Mouse (Mus musculus): ENCODE results near the gene Cdyl.

Gene Cdyl

DNA sequence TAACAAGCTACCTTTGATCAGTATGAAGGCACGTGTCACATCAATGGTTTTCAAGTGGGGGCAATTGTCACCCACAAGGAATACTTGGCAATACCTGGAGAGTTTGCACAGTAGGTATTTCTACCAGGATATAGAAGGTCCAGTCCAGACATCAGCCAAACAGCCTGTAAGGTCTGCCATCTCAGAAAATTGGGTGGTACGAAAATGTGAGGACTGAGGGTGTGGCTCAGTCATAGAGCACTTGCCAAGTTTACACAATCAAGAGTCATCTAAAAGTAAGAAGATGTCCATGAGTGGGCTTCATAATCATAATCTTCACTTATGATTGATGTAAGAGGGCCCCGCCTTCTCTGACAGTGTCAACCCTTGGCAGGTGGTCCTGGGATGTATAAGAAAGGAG, 29.9 kb downstream of the Cdyl start:
- DNase-seq (ENCODE audit: low spot score in 2 of 2) = no peak

DNA sequence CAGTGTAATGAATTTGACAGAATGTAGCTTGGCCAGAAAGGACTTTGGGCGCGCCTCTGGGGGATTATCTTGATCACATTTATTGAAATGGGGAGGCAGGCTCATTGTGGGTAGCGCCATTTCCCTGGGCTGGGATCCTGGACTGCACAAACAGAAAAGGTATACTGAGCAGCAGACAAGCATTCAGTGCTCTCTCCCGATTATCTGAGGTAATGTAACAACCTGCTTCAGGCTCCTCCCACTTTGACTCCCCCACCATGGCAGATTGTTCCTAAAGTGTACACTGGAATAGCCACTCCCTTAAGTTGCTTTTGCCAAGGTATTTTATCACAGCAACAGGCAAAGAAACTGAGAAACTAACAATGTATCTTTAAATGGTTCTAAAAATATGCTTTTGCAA, 58.0 kb downstream of the Cdyl start:
- no peak for DNase-seq (ENCODE audit: low spot score in 2 of 2)

DNA sequence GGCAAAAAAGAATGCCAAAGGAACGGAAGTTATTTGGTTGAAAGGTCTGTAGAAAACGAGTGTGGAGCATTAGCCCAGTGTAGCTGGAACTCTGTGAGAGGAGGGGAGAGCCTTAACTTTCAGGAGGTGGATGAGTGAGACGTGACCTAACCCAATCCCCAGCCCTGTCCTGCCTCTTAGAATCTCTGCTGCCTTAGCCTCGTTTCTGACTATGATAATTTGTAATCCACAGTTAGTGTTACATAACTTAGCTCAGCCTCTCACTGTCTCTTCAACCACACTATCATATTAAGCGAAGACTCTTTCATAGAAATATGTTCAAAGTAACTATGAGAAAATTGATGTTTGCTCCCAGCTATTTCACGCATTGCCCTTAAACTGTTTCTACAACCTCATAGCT, 59.9 kb downstream of the Cdyl start:
- DNase-seq (ENCODE audit: low spot score in 2 of 2) = no peak

DNA sequence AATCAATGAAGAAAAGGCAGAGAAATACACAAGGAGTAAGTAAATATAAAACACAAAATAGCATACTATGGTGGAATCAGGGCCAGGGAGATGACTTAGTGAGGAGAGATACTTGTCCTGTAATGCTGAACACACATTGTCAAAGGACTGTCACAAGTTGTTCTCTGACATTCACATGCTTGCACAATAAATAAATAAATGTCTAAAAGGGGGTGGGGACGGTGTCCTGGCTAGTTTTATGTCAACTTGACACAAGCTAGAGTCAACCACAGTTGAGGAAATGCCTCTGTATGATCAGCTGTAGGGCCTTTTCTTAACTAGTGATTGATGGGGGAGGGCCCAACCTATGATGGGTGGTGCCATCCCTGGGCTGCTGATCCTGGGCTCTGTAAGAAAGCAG, 63.4 kb downstream of the Cdyl start:
- DNase-seq (ENCODE audit: low spot score in 2 of 2) = no peak

DNA sequence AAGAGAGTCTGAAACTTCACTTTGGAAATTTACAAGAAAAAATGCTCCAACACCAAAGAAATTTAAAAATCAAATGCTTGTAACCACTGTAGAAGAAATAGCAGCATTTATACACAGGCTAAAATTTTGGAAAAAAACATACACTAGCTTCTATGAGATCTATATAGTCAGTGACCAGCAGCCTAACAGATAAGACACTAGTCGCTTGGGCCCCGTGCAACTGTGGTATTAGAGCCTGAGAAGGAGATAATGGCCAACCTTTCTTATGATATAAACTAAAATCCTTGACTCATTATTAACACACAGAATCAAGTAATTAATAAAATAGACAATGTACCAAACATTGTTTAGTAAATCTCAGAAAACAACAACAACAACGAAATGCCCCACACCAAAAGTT, 66.4 kb downstream of the Cdyl start:
- DNase-seq (ENCODE audit: low spot score in 2 of 2) = no peak

DNA sequence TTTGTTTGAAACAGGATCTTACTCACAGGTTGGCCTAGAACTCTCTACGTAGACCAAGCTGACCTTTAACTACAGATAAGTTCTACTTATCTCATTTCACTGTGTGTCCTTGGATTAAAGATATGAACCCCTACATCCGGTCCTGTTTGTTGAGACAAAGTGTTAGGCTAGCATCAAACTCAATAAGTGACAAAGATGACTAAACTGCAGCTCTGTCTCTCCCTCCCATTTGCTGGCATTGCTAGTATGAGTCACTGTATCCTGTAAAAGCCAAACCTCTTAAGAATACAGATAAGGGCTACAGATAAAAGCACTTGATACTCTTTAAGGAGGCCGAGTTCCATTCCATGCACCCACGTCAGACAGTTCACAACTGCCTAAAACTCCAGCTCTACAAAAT, 72.5 kb downstream of the Cdyl start:
- DNase-seq (ENCODE audit: low spot score in 2 of 2) = no peak

DNA sequence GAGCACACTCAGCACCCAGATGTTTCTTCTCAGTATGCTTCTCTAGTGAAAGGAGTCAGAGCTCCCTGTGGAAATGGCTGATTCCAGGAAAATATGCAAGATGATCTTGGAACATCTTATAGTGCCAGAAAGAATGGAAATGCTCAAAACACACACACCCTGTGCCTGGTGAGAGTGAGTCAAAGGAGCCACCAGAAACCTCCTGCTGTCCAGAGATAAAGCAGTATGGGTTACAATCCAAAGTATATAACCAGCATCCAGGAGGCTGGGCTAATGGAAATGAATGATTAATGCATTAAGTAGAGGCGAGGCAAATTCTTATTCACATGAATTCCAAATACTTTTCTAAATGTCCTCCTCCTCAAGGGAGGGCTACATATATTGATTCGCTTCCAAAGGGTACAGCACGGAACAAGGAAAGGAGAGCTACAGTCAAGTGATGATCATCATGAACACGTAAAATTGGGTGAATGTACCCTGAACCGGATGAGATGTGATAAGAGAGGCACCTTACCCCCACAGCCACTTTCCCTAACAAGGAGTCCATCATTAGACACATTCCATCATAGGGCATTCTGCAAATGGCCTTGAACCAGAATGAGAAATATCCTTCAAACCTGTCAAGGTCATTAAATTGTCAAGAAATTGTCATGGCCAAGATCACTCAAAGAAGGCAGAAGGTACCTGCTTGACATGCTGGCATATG, 73.4 kb downstream of the Cdyl start:
- no peak for DNase-seq (ENCODE audit: low spot score in 2 of 2)

DNA sequence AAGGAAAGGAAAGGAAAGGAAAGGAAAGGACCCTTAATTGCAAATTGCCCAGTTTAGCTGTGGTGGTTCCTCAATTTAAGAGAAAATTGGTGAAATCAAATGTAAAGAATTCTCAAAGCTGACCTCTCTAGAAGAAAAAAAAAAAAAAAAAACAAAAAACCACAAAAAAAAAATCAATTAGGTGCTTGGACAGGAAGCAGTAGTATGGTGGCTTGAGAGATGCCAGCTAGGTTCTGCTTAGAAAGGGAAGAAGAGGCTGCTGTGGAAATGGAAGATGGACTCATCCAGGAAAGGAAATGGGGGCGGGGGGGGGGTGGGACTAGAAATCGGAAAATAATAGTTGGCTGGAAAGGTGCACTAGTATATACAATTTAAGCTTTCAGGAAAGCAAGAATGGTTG, 77.9 kb downstream of the Cdyl start:
- no peak for DNase-seq (ENCODE audit: low spot score in 2 of 2)

DNA sequence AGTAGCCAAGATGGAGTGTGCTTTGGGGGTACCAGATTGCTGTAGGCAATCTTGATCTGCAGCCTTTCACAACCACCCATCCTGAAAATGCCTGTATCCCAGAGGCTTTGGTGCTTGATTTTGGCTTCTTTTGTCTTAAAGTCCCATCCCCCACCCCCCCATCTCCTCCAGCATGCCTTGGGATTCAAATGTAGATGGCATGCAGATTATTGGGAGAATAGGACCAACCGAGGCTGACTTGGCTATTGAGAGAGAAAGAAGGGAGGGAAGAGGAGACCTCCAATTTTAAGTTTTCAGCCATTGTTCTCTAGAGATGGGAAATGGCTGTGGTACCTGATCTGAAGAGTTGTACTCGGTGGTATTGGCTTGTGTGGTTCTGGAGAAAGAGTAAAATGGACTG, 78.6 kb downstream of the Cdyl start:
- no peak for DNase-seq (ENCODE audit: low spot score in 2 of 2)

DNA sequence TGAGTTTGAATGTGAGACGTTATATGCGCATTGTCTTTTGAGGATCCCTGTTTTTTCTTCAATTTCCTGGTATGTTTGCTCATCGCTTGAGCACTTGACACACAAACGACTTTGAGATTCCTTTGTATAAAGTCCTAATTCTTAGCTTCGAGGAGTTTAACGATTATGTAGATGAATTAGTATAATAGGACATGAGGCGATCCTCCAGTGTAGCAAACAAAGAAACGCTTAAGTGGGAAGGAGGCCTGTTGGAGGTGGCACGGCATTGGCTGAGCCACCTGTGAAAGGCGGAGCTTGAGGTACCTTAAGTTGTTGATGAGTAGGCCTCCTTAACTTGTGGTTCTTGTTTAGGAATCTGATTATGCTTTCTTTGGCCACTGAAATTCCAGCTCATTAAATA, 79.8 kb downstream of the Cdyl start:
- DNase-seq (ENCODE audit: low spot score in 2 of 2) = no peak

DNA sequence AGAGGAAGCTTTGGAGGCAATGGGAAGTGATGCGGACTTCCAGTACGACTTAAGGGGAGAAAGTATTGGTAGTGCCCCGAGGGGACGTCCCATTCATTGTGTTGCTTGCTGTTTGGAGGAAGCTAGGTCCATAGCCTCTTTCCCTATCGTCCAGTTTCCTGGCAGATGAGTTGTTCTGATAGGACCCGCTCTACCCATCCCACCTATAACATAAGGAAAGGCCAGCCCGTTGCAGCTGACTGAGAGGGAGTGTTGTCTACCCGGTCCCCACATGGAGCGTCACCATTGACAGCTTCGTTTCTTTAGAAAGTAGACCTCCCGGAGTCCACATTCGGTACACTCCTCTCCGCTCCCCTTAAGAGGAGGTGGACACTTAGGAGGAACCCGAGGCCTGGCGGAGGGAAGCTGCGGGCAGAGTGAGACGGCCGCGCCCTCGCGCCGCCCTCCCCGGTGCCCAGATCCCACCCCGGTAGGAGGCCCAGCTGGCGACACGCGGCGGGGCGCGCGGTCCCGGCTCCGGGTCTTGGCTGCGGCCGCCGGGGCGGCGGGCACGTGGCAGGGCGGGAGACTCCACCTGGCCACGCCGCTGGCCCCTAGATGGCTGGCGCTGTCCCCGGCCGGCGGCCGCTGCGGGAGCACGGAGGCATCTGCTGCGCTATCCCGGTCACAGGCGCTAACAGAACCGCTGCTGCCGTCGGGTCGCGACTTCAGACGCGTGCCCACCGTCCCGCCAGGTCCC, 80.8 kb downstream of the Cdyl start:
- DNase-seq (ENCODE audit: low spot score in 2 of 2) = peak in 1 of 2 experiments; percentile 49

DNA sequence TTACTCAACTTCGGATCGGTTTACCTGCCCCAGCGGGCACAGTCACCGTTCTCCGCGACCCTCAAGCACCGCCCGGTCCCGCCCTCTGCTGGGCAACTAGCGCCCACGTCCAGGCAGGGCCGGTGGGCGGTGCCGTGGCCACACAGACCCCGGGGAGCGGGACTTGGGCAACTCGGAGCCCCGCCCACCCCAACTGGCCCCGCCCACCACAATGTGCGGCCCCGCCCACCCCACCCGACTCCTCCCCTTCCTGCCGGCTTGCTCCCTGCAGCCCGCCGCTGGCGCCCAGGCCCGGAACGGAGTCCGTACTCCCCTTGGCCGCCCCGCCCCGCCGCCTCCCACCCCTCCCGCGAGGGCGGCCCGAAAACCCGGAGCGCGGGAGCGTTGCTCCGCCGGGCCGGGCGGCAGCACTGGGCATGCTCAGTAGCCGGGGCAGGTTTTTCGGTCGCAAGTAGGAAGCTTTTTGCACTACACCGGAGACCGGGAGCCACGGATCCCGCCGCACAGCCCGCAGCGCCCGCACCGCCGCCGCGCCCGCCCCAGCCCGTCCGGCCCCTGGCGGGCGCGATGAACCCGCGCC, 81.5 kb downstream of the Cdyl start:
- peak; percentile 90 for DNase-seq (ENCODE audit: low spot score in 2 of 2)

DNA sequence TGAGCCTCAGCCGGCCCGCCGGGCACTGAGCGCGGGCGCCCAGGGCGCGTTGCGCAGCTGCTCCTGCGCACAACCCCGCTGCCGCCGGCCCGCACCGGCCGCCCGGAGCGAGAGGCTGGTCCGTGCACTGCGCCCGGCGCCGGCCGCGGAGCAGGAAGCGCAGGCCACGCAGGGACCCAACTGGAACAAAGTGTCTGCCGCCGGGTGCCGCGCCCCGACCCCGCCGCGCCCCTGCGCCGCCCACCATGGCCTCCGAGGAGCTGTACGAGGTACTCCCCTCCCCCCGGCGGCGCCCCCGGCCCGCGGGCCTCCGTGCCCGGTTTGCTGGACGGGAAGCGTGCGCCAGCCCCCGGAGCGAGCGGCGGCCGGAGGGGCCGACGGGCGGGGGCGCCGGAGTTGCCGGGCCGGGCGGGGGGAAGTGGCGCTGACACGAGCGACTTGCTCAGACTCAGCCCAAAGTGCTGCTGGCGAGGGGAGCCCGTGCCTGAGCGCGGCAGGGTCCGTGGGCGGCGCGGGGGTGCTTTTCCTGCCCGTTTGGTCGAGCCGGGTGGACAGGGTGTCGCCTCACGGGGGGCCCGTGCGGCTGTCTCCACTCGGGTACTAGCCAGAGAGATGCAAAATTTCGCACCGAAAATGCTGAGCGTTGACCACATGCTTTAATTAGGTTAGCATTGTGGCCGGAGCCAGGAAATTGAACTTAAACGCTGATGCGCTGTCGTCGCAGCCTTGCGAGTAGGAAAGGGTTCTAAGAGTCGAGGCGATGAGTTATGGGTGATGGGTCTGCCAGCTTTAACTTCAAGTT, 82.2 kb downstream of the Cdyl start:
- peak; percentile 45 to 52 for DNase-seq (ENCODE audit: low spot score in 2 of 2)

DNA sequence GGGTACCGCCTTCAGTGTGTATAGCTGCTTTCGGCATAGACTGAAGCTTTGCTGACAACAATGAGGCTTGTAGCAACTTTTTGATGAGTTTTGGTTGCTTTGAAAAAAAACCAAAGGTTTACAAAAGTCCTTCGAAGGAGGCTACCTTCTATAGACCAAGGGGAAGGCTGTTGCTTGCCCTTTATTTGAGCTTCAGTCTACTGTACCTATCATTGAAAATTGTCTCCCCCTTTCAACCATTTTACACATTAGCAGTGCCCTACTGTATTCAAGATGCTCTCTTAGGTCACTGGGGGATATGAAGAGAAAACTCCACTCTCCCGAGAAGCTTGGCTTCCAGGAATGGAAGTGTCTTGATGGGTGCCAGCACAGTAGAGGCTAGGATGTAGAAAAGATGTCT, 83.1 kb downstream of the Cdyl start:
- no peak for DNase-seq (ENCODE audit: low spot score in 2 of 2)

DNA sequence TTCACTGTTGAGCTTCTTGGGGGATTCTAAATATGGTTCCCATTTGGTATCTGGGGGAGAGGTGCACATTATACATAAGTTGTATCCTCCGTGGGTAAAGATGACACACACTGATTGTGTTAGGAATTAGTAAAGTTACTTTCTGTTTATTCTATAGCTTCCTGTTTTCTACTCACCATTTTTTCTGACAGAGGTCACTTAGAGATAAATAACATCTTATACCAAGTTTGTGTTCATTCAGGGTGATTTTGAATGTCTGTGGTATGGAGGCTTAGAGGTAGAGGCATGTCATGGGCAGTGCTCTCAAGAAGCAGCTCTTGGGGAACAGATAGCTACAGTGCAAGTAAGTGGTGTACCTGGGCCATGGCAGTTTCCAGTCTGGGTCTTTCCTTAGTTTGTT, 83.6 kb downstream of the Cdyl start:
- no peak for DNase-seq (ENCODE audit: low spot score in 2 of 2)

DNA sequence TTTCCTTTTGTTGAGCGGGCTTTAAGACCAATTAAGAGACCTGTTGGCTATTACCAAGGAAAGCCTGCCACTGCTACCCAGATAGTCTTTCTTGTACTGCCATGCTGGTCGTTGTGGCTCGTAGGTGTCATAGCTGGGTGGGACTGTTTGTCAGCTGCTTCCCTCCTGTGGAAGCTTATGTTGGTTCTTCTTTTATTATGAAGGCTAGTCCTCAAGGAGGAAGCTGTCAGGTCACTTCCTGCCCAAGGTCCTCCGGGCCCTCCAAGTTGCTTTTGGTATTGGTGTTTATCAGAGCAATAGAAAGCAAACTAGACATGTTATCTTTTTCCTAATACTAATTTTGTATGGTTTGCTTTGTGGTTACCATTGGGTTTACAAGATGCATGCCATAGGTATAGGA, 89.6 kb downstream of the Cdyl start:
- DNase-seq (ENCODE audit: low spot score in 2 of 2) = no peak

DNA sequence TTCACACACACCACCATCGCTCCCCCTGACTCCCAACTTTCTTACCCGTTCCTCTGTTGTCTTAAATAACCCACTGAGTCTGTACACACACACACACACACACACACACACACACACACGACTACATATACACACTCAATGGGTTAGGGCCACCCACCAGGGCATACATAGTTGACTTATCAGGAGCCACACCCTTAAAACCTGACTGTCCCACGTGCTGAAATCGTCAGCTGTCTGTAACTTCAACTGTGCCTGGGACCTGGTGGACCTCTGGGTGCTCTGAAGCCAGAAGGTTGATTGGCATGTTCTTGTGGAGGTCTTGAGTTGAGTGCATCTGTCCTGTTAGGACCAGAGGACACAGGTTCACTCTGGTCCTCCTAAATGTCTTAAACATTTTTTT, 90.0 kb downstream of the Cdyl start:
- DNase-seq (ENCODE audit: low spot score in 2 of 2) = no peak

DNA sequence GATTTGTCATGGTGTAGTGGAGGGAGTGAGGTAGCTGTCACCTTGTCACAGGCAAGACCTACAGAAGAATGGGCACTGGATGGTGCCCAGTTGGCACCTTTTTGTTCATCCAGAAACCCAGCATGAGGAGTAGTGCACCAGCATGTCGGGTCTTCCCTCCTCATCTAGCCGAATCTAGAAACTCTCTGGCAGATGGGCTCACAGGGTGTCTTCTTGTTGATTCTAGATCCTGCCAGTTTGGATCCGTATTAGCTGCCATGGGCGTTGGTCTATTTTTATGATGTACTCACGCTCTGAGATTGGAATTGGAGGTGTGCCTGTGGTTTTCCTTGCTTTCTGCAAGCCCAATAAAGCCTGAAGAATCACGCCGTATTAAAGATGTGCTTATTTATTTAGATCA, 92.4 kb downstream of the Cdyl start:
- DNase-seq (ENCODE audit: low spot score in 2 of 2) = peak in 1 of 2 experiments; percentile 38

DNA sequence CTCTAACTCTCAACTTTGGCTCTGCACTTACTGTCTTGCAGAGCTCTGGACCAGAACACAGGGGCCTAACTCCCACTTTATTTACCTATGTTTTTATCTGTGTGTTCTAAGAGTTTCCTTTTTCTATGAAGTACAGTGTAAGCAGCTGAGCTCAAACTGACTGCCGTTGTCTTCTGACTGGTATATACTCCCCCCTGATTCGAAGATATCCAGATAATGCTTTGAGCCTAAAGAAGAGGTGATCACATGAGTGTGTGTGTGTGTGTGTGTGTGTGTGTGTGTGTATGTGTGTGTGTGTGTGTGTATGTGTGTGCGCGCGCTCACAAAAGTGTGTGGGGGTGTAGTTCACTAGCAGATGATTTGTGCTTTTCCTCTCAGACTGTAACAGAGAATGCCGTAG, 95.4 kb downstream of the Cdyl start:
- no peak for DNase-seq (ENCODE audit: low spot score in 2 of 2)

DNA sequence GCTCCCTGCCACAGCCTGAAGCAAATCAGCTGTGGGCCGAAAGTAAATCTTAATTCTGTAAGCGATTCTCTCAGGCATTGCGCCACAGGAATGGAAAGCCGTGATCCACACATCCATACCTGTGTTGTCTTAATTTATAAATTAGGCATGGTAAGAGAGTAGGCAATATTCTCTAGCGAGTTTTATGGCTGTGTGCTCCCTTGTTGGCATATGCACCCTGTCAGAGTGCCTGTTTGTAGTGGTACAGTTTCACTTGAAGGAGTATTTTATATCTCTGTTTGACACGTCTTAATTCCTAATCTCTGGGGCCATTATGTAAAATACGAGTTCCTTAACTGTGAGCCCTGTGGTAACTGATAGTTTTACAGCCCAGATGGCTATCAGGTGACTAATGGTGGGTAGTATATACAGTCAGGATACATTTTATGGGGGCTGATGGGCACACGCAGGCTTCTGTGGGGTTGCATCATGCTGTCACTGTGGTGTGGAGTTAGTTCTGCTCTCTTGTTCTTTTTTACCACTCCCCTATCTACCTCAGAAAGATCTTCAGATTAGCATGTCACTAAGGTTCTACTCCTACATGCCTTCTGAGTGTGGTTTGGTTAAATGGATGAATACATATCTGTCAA, 96.1 kb downstream of the Cdyl start:
- DNase-seq (ENCODE audit: low spot score in 2 of 2) = no peak

DNA sequence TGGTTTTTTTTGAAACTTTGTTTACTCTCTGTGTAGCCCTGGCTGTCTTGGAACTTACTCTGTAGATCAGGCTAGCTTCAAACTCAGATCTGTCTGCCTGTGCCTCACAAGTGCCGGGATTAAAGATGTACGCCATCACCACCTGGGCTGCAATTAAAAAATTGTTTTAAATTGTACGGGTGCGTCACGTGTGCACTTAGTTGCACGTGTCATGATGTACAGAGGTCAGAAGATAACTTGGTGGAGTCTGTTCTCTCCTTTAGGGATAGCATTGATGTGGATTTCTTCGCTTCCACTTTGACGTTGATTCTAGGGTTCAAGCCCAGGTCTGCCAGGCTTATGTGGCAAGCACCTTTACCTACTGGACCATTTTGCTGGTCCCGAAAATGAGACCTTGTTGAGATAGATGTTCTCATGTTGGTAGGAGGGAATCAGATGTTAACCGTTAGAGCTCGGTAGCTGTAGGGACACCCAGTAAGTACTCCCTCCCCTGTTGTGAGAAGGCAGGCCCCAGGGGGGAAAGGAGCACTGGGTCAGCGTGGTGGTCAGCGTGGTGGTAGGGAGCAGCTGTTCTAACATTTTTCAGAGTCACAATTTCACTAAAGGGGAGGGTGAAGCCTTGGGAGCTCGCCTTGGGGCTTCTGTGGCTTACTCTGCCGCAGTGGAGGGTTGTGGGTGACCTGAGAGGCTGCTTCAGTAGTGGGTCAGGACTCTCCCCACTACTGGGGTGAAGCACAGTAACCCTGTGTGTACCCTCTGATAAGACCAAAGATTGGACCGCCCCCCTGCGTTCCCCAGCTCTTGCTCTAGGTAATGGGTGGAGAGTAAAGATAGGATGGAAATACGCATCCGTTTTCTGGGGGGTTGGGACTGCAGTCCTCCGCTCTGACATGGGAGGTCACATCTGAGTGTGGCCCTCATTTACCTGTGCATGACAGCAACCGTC, 97.0 kb downstream of the Cdyl start:
- no peak for DNase-seq (ENCODE audit: low spot score in 2 of 2)
